Mouse (Mus musculus) urinary bladder, adult 2 months (tissue): ENCODE measurements at regions not wholly inside any gene's neighbourhood (a gene's known extent, or its start where the extent isn't known, plus 50 kb on each side); places are given as distances from the start of the nearest gene placed in this dataset.

ENCODE experiments used
- DNase-seq: peaks from one replicate; pipeline ENCODE4 v3.0.0; 2022; ENCODE audit warnings: low spot score

- no peak for DNase-seq
These were observed 379.0 kb upstream of the Mgmt start for GRCm38 (mm10) chr7:136515376-136515775.

- no peak for DNase-seq
These were observed 368.6 kb upstream of the Mgmt start for GRCm38 (mm10) chr7:136525821-136526220.

- no peak for DNase-seq
These were observed 364.2 kb upstream of the Mgmt start for GRCm38 (mm10) chr7:136530006-136530785.

- no peak for DNase-seq
These were observed 363.1 kb upstream of the Mgmt start for GRCm38 (mm10) chr7:136531301-136531700.

GRCm38 (mm10) chr7:136541876-136542655 lies 352.3 kb upstream of the Mgmt start:
- DNase-seq = no peak

- no peak for DNase-seq
These were observed 351.5 kb upstream of the Mgmt start for GRCm38 (mm10) chr7:136542896-136543295.

- no peak for DNase-seq
These were observed 346.6 kb upstream of the Mgmt start for GRCm38 (mm10) chr7:136547837-136548236.

- DNase-seq = no peak
These were observed 338.0 kb upstream of the Mgmt start for GRCm38 (mm10) chr7:136556436-136556835.

- DNase-seq = no peak
These were observed 334.9 kb upstream of the Mgmt start for GRCm38 (mm10) chr7:136559536-136559935.

GRCm38 (mm10) chr7:136570911-136571310 lies 323.5 kb upstream of the Mgmt start:
- DNase-seq = no peak

- DNase-seq = no peak
These were observed 312.5 kb upstream of the Mgmt start for GRCm38 (mm10) chr7:136581896-136582295.

- DNase-seq = no peak
These were observed 310.1 kb upstream of the Mgmt start for GRCm38 (mm10) chr7:136584361-136584760.

- DNase-seq = no peak
These were observed 305.9 kb upstream of the Mgmt start for GRCm38 (mm10) chr7:136588491-136588890.

GRCm38 (mm10) chr7:136590947-136591346 lies 303.5 kb upstream of the Mgmt start:
- DNase-seq = no peak

- no peak for DNase-seq
These were observed 286.9 kb upstream of the Mgmt start for GRCm38 (mm10) chr7:136607278-136608120.

GRCm38 (mm10) chr7:136613496-136613895 lies 280.9 kb upstream of the Mgmt start:
- DNase-seq = no peak

- no peak for DNase-seq
These were observed 269.9 kb upstream of the Mgmt start for GRCm38 (mm10) chr7:136624496-136624895.

- DNase-seq = no peak
These were observed 263.3 kb upstream of the Mgmt start for GRCm38 (mm10) chr7:136631089-136631488.

GRCm38 (mm10) chr7:136640160-136640559 lies 254.3 kb upstream of the Mgmt start:
- DNase-seq = no peak

GRCm38 (mm10) chr7:136640771-136641170 lies 253.6 kb upstream of the Mgmt start:
- no peak for DNase-seq

GRCm38 (mm10) chr7:136649796-136650195 lies 244.6 kb upstream of the Mgmt start:
- no peak for DNase-seq

GRCm38 (mm10) chr7:136659930-136660329 lies 234.5 kb upstream of the Mgmt start:
- no peak for DNase-seq
